Mouse (Mus musculus): Measurements from ENCODE around the gene Anxa7.

The Anxa7 gene

GRCm38 (mm10) chr14:20432420-20432819, 47.5 kb downstream of the Anxa7 start:
- 70% methylated on average over 4 of the region's 4 CpGs for WGBS

DNA sequence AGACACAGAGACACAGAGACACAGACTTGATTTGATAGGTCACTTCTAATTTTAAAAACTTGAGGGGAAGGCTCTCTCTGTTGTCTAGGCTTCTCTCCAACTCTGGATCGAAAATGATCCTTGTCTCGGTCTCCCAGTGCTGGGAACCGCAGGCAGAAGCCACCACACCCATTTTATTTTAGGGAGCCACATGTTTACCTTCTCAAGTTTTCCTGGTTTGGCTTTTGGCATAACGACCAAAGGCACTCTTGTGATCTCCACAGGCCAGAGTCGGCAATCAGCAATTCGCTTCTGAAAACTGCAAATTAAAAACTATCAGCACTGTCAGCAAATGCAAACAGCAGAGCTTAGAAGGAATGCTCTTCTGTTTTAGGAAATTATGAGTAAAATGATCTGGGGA, 48.2 kb downstream of the Anxa7 start:
- 50% methylated on average over 6 of the region's 6 CpGs for WGBS

GRCm38 (mm10) chr14:20429833-20430232, 50.1 kb downstream of the Anxa7 start:
- WGBS = 36% methylated on average over 1 of the region's 1 CpGs

- WGBS = 52% methylated on average over 1 of the region's 1 CpGs
These were observed 51.3 kb downstream of the Anxa7 start for GRCm38 (mm10) chr14:20428593-20428992.

DNA sequence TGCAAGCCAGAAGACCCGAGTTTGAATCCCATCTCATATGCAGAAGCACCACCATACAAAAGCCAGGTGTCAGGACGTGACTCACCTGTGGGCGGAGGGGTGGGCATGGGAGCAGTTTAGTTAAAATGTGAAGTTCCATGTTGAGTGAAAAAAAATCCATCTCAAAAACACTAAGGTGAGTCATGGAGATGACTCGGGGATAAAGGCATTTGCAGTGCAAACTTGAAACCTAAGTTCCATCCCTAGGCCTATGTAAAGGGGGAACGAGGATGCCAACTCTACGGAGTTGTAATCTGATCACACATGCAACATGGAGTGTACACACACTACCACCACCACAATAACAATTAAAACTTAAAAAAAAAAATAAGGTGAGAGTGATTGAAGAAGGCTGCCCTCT, 56.9 kb downstream of the Anxa7 start:
- 87% methylated on average over 6 of the region's 6 CpGs for WGBS

- 57% methylated on average over 7 of the region's 7 CpGs for WGBS
These were observed 57.7 kb downstream of the Anxa7 start for GRCm38 (mm10) chr14:20422257-20422656.
